Mouse (Mus musculus) right cerebral cortex, postnatal 10 days (tissue): ENCODE data around the gene Dnaja3.

ENCODE experiments used
- DNase-seq, 2 experiments: peaks; one replicate each; pipeline ENCODE4 v3.0.0; 2021; ENCODE audit warnings: low spot score in 2 of 2

The Dnaja3 gene

GRCm38 (mm10) chr16:4642190-4642589 lies 2.4 kb downstream of the Dnaja3 start:
- DNase-seq = peak; percentile 72 to 75

GRCm38 (mm10) chr16:4642937-4643336 lies 3.1 kb downstream of the Dnaja3 start:
- no peak for DNase-seq

- peak; percentile 89 to 90 for DNase-seq
Observed at GRCm38 (mm10) chr16:4643670-4644419, 4.1 kb downstream of the Dnaja3 start.

GRCm38 (mm10) chr16:4645867-4646266 lies 6.1 kb downstream of the Dnaja3 start:
- no peak for DNase-seq

- DNase-seq = no peak
Observed at GRCm38 (mm10) chr16:4646831-4647230, 7.0 kb downstream of the Dnaja3 start.

GRCm38 (mm10) chr16:4647651-4648141 lies 7.9 kb downstream of the Dnaja3 start:
- DNase-seq = peak in 1 of 2 experiments; percentile 30

GRCm38 (mm10) chr16:4648416-4649023 lies 8.7 kb downstream of the Dnaja3 start:
- peak in 1 of 2 experiments; percentile 28 for DNase-seq

- no peak for DNase-seq
Observed at GRCm38 (mm10) chr16:4649211-4649610, 9.4 kb downstream of the Dnaja3 start.

- DNase-seq = no peak
Observed at GRCm38 (mm10) chr16:4649692-4650091, 9.9 kb downstream of the Dnaja3 start.

- DNase-seq = no peak
Observed at GRCm38 (mm10) chr16:4650161-4650560, 10.4 kb downstream of the Dnaja3 start.

- no peak for DNase-seq
Observed at GRCm38 (mm10) chr16:4651081-4651480, 11.3 kb downstream of the Dnaja3 start.

GRCm38 (mm10) chr16:4651624-4652023 lies 11.8 kb downstream of the Dnaja3 start:
- no peak for DNase-seq

- DNase-seq = peak in 1 of 2 experiments; percentile 38
Observed at GRCm38 (mm10) chr16:4652707-4653416, 13.1 kb downstream of the Dnaja3 start.

- DNase-seq = peak; percentile 24 to 33
Observed at GRCm38 (mm10) chr16:4654706-4655105, 14.9 kb downstream of the Dnaja3 start.

GRCm38 (mm10) chr16:4655251-4655734 lies 15.5 kb downstream of the Dnaja3 start:
- peak; percentile 27 to 36 for DNase-seq

GRCm38 (mm10) chr16:4655764-4656570 lies 16.2 kb downstream of the Dnaja3 start:
- peak; percentile 24 to 31 for DNase-seq

- DNase-seq = no peak
Observed at GRCm38 (mm10) chr16:4656571-4657081, 16.8 kb downstream of the Dnaja3 start.

- no peak for DNase-seq
Observed at GRCm38 (mm10) chr16:4658781-4659245, 19.0 kb downstream of the Dnaja3 start.

- no peak for DNase-seq
Observed at GRCm38 (mm10) chr16:4659326-4659725, 19.5 kb downstream of the Dnaja3 start.

- DNase-seq = no peak
Observed at GRCm38 (mm10) chr16:4661605-4662004, 21.8 kb downstream of the Dnaja3 start.

GRCm38 (mm10) chr16:4663806-4664205 lies 24.0 kb downstream of the Dnaja3 start:
- DNase-seq = no peak
